Mouse (Mus musculus): ENCODE results near the gene Gpr137.

GRCm38 (mm10) chr19:6971644-6972043 lies 29.4 kb upstream of the Gpr137 start:
- TF ChIP-seq CTCF (IDR thresholded peaks at IDR 0.05; ENCODE audit: borderline replicate concordance, insufficient read depth, low read depth, low read length) (no peak), POLR2A (IDR thresholded peaks at IDR 0.05; ENCODE audit: borderline replicate concordance, insufficient read depth, low read length) (no peak)

All from cerebellum, adult 2 months (tissue).